Mouse (Mus musculus): ENCODE data around the gene Igflr1. TPM values are rescaled to one million over a fixed set of nuclear protein-coding genes. Genes with fewer than 3 reads are reported as not detected.

The Igflr1 gene
- polyA plus RNA-seq, 1 experiment from 2014 or later: 4.3 TPM

GRCm38 (mm10) chr7:30607706-30608309, 42.6 kb downstream of the Igflr1 start:
- H3K4me3 ChIP-seq: no peak overlapping the region

GRCm38 (mm10) chr7:30608476-30608875, 43.2 kb downstream of the Igflr1 start:
- Histone ChIP-seq H3K9ac (no peak overlapping the region), H3K36me3 (no peaks in the 10 kb centered on the region), H3K27me3 (no peaks in the 10 kb centered on the region), H3K4me2 (no peak overlapping the region), H3K9me3 (no peaks in the 10 kb centered on the region), H3K27ac (no peak overlapping the region), H3K4me3 (no peak overlapping the region), H3K4me1 (no peaks in the 10 kb centered on the region)
- WGBS: 47% methylated on average over 16 of the region's 16 CpGs
- ATAC-seq (ENCODE audit: insufficient number of reproducible peaks, insufficient read depth, low FRiP score, low TSS enrichment, low read depth): no peak

More at GRCm38 (mm10) chr7:30607706-30608309, 42.6 kb downstream of the Igflr1 start:
- no peak overlapping the region for H3K9ac ChIP-seq
- no peaks in the 10 kb centered on the region for H3K27me3 ChIP-seq
- no peaks in the 10 kb centered on the region for H3K4me1 ChIP-seq
- no peak overlapping the region for H3K27ac ChIP-seq
- no peaks in the 10 kb centered on the region for H3K9me3 ChIP-seq
- 24% methylated on average over 8 of the region's 8 CpGs for WGBS
- H3K36me3 ChIP-seq: no peaks in the 10 kb centered on the region
- no peak for ATAC-seq (ENCODE audit: insufficient number of reproducible peaks, insufficient read depth, low FRiP score, low TSS enrichment, low read depth)
- H3K4me2 ChIP-seq: no peak overlapping the region

- ATAC-seq (ENCODE audit: insufficient number of reproducible peaks, insufficient read depth, low FRiP score, low TSS enrichment, low read depth): no peak
- Histone ChIP-seq H3K9ac (no peak overlapping the region), H3K27ac (no peak overlapping the region), H3K4me3 (no peak overlapping the region), H3K4me2 (no peak overlapping the region), H3K36me3 (peaks cover 3% of the 10 kb centered on the region), H3K27me3 (no peaks in the 10 kb centered on the region), H3K9me3 (no peaks in the 10 kb centered on the region), H3K4me1 (no peaks in the 10 kb centered on the region)
- 54% methylated on average over 7 of the region's 7 CpGs for WGBS
These were observed 44.8 kb downstream of the Igflr1 start for GRCm38 (mm10) chr7:30610043-30610442.

GRCm38 (mm10) chr7:30612654-30613402, 47.6 kb downstream of the Igflr1 start, which contains the start of gene Upk1a:
Gene Upk1a (minus strand): TSS chr7:30612847.
- Histone ChIP-seq H3K36me3 (peaks cover 29% of the 10 kb centered on the region), H3K4me3 (no peak within 1 kb of the TSS), H3K9me3 (no peaks in the 10 kb centered on the region), H3K9ac (no peak within 1 kb of the TSS), H3K27ac (no peak within 1 kb of the TSS), H3K27me3 (no peaks in the 10 kb centered on the region), H3K4me1 (no peaks in the 10 kb centered on the region), H3K4me2 (no peak within 1 kb of the TSS)
- ATAC-seq (ENCODE audit: insufficient number of reproducible peaks, insufficient read depth, low FRiP score, low TSS enrichment, low read depth): no peak
- 71% methylated on average over 8 of the region's 8 CpGs for WGBS

GRCm38 (mm10) chr7:30613529-30614112, 48.4 kb downstream of the Igflr1 start:
- no peak overlapping the region for H3K9ac ChIP-seq
- H3K27ac ChIP-seq: no peak overlapping the region
- no peaks in the 10 kb centered on the region for H3K27me3 ChIP-seq
- H3K36me3 ChIP-seq: peaks cover 37% of the 10 kb centered on the region
- WGBS: 25% methylated on average over 14 of the region's 14 CpGs
- H3K4me3 ChIP-seq: no peak overlapping the region
- no peaks in the 10 kb centered on the region for H3K9me3 ChIP-seq
- no peaks in the 10 kb centered on the region for H3K4me1 ChIP-seq
- ATAC-seq (ENCODE audit: insufficient number of reproducible peaks, insufficient read depth, low FRiP score, low TSS enrichment, low read depth): no peak
- H3K4me2 ChIP-seq: no peak overlapping the region

- no peaks in the 10 kb centered on the region for H3K9me3 ChIP-seq
- no peak overlapping the region for H3K4me3 ChIP-seq
- no peak overlapping the region for H3K27ac ChIP-seq
- H3K4me1 ChIP-seq: no peaks in the 10 kb centered on the region
- no peak overlapping the region for H3K9ac ChIP-seq
- WGBS: 81% methylated on average over 2 of the region's 2 CpGs
- H3K4me2 ChIP-seq: no peak overlapping the region
- peaks cover 46% of the 10 kb centered on the region for H3K36me3 ChIP-seq
- H3K27me3 ChIP-seq: no peaks in the 10 kb centered on the region
- ATAC-seq (ENCODE audit: insufficient number of reproducible peaks, insufficient read depth, low FRiP score, low TSS enrichment, low read depth): no peak
These were observed 49.2 kb downstream of the Igflr1 start for GRCm38 (mm10) chr7:30614454-30614853.

GRCm38 (mm10) chr7:30615049-30615760, 50.0 kb downstream of the Igflr1 start:
- H3K36me3 ChIP-seq: peaks cover 50% of the 10 kb centered on the region
- 62% methylated on average over 5 of the region's 5 CpGs for WGBS
- no peak for ATAC-seq (ENCODE audit: insufficient number of reproducible peaks, insufficient read depth, low FRiP score, low TSS enrichment, low read depth)

More at GRCm38 (mm10) chr7:30615049-30615760, 50.0 kb downstream of the Igflr1 start:
- H3K4me2 ChIP-seq: no peak overlapping the region
- no peaks in the 10 kb centered on the region for H3K27me3 ChIP-seq
- H3K27ac ChIP-seq: no peak overlapping the region
- no peak overlapping the region for H3K9ac ChIP-seq
- H3K4me3 ChIP-seq: no peak overlapping the region
- no peaks in the 10 kb centered on the region for H3K9me3 ChIP-seq
- no peaks in the 10 kb centered on the region for H3K4me1 ChIP-seq

Small RNA genes lying within 50 kb of the gene (microRNA-seq; reads per million reads assigned to microRNA genes)
- gene Gm38670 (1.7 reads per million), gene Mir3569 (not detected)

Other genes starting within 250 kb of the Igflr1 start
- 5.1 TPM in 1 of 2 replicates, not detected in the other for gene E130208F15Rik, start 243.7 kb upstream of the Igflr1 start, polyA plus RNA-seq (2015; fragmentation: Nextera tagmentation; extraction: Ambion mirVana)
- gene Sdhaf1, start 241.5 kb upstream of the Igflr1 start, polyA plus RNA-seq (2015; fragmentation: Nextera tagmentation; extraction: Ambion mirVana): 19.2 and 22.5 TPM in 2 replicates
- 5.8 and 7.5 TPM in 2 replicates for gene Lrfn3, start 202.7 kb upstream of the Igflr1 start, polyA plus RNA-seq (2015; fragmentation: Nextera tagmentation; extraction: Ambion mirVana)
- gene Tyrobp, start 151.7 kb upstream of the Igflr1 start, polyA plus RNA-seq (2015; fragmentation: Nextera tagmentation; extraction: Ambion mirVana): 38.9 and 40.9 TPM in 2 replicates
- 0.72 and 0.91 TPM in 2 replicates for gene Hcst, start 145.6 kb upstream of the Igflr1 start, polyA plus RNA-seq (2015; fragmentation: Nextera tagmentation; extraction: Ambion mirVana)
- gene Nfkbid, start 143.7 kb upstream of the Igflr1 start, polyA plus RNA-seq (2015; fragmentation: Nextera tagmentation; extraction: Ambion mirVana): 1.8 and 2.5 TPM in 2 replicates
- 53.4 and 54.1 TPM in 2 replicates for gene Aplp1, start 119.9 kb upstream of the Igflr1 start, polyA plus RNA-seq (2015; fragmentation: Nextera tagmentation; extraction: Ambion mirVana)
- 0.17 and 0.52 TPM in 2 replicates for gene Kirrel2, start 107.7 kb upstream of the Igflr1 start, polyA plus RNA-seq (2015; fragmentation: Nextera tagmentation; extraction: Ambion mirVana)
- 0.13 and 0.36 TPM in 2 replicates for gene Nphs1, start 107.1 kb upstream of the Igflr1 start, polyA plus RNA-seq (2015; fragmentation: Nextera tagmentation; extraction: Ambion mirVana)
- gene Prodh2, start 71.8 kb upstream of the Igflr1 start, polyA plus RNA-seq (2015; fragmentation: Nextera tagmentation; extraction: Ambion mirVana): 0.73 TPM in 1 of 2 replicates, not detected in the other
- gene Arhgap33, start 30.4 kb upstream of the Igflr1 start, polyA plus RNA-seq (2015; fragmentation: Nextera tagmentation; extraction: Ambion mirVana): 16.4 and 17.5 TPM in 2 replicates
- 16.5 and 21.0 TPM in 2 replicates for gene Hspb6, start 13.2 kb upstream of the Igflr1 start, polyA plus RNA-seq (2015; fragmentation: Nextera tagmentation; extraction: Ambion mirVana)
- gene Proser3, start 13.1 kb upstream of the Igflr1 start, polyA plus RNA-seq (2015; fragmentation: Nextera tagmentation; extraction: Ambion mirVana): 15.8 and 17.4 TPM in 2 replicates
- 44.1 and 47.7 TPM in 2 replicates for gene Lin37, start 5.6 kb upstream of the Igflr1 start, polyA plus RNA-seq (2015; fragmentation: Nextera tagmentation; extraction: Ambion mirVana)
- gene U2af1l4, start 2.1 kb upstream of the Igflr1 start, polyA plus RNA-seq (2015; fragmentation: Nextera tagmentation; extraction: Ambion mirVana): 97.0 and 104 TPM in 2 replicates
- 14.9 and 15.4 TPM in 2 replicates for gene Gm49396, start 2.1 kb upstream of the Igflr1 start, polyA plus RNA-seq (2015; fragmentation: Nextera tagmentation; extraction: Ambion mirVana)
- gene Psenen, start 1.8 kb upstream of the Igflr1 start, polyA plus RNA-seq (2015; fragmentation: Nextera tagmentation; extraction: Ambion mirVana): 131 and 138 TPM in 2 replicates
- 9.3 and 13.8 TPM in 2 replicates for gene Kmt2b, start 23.3 kb downstream of the Igflr1 start, polyA plus RNA-seq (2015; fragmentation: Nextera tagmentation; extraction: Ambion mirVana)
- 0.27 and 0.29 TPM in 2 replicates for gene Zbtb32, start 33.5 kb downstream of the Igflr1 start, polyA plus RNA-seq (2015; fragmentation: Nextera tagmentation; extraction: Ambion mirVana)
- 0.28 and 0.55 TPM in 2 replicates for gene Upk1a, start 47.4 kb downstream of the Igflr1 start, polyA plus RNA-seq (2015; fragmentation: Nextera tagmentation; extraction: Ambion mirVana)
- 818 and 841 TPM in 2 replicates for gene Cox6b1, start 60.7 kb downstream of the Igflr1 start, polyA plus RNA-seq (2015; fragmentation: Nextera tagmentation; extraction: Ambion mirVana)
- gene Etv2, start 70.4 kb downstream of the Igflr1 start, polyA plus RNA-seq (2015; fragmentation: Nextera tagmentation; extraction: Ambion mirVana): not detected in 2 replicates
- 128 and 139 TPM in 2 replicates for gene Rbm42, start 84.9 kb downstream of the Igflr1 start, polyA plus RNA-seq (2015; fragmentation: Nextera tagmentation; extraction: Ambion mirVana)
- 51.0 and 51.3 TPM in 2 replicates for gene Haus5, start 99.6 kb downstream of the Igflr1 start, polyA plus RNA-seq (2015; fragmentation: Nextera tagmentation; extraction: Ambion mirVana)
- gene Pmis2, start 106.2 kb downstream of the Igflr1 start, polyA plus RNA-seq (2015; fragmentation: Nextera tagmentation; extraction: Ambion mirVana): not detected in 2 replicates
- gene 2200002J24Rik, start 133.5 kb downstream of the Igflr1 start, polyA plus RNA-seq (2015; fragmentation: Nextera tagmentation; extraction: Ambion mirVana): not detected in 2 replicates
- gene Atp4a, start 146.8 kb downstream of the Igflr1 start, polyA plus RNA-seq (2015; fragmentation: Nextera tagmentation; extraction: Ambion mirVana): 0.10 and 0.17 TPM in 2 replicates
- gene Tmem147, start 164.1 kb downstream of the Igflr1 start, polyA plus RNA-seq (2015; fragmentation: Nextera tagmentation; extraction: Ambion mirVana): 181 and 185 TPM in 2 replicates
- gene Gapdhs, start 178.3 kb downstream of the Igflr1 start, polyA plus RNA-seq (2015; fragmentation: Nextera tagmentation; extraction: Ambion mirVana): 0.74 and 0.90 TPM in 2 replicates
- 2.5 and 3.3 TPM in 2 replicates for gene Sbsn, start 186.0 kb downstream of the Igflr1 start, polyA plus RNA-seq (2015; fragmentation: Nextera tagmentation; extraction: Ambion mirVana)
- gene Dmkn, start 198.3 kb downstream of the Igflr1 start, polyA plus RNA-seq (2015; fragmentation: Nextera tagmentation; extraction: Ambion mirVana): 14.5 and 22.3 TPM in 2 replicates
- 72.6 and 127 TPM in 2 replicates for gene Krtdap, start 222.5 kb downstream of the Igflr1 start, polyA plus RNA-seq (2015; fragmentation: Nextera tagmentation; extraction: Ambion mirVana)

All from embryonic facial prominence, embryonic 13.5 days (tissue).